Mouse (Mus musculus) mature B cell (primary cell): ENCODE results near the gene Tmem127.
"Not testable (repeated sequence)": the region's sequence is repeated elsewhere in the genome, so short reads cannot be mapped to it uniquely, and the experiment has no call there.

Experiments used
- in situ Hi-C: fragments of 300-500 bp; cut with MboI; formaldehyde crosslinking; loops from 2 replicates; pipeline ENCODE4 v1.14.3; 2019

Tmem127 gene

GRCm38 (mm10) chr2:127247592-127248333 lies at the start of gene Tmem127, which contains the start of gene Ciao1:
Gene Tmem127 (plus strand): TSS chr2:127247908.
Gene Ciao1 (minus strand): TSS chr2:127247816.
- in situ Hi-C loops = no loop called here

DNA sequence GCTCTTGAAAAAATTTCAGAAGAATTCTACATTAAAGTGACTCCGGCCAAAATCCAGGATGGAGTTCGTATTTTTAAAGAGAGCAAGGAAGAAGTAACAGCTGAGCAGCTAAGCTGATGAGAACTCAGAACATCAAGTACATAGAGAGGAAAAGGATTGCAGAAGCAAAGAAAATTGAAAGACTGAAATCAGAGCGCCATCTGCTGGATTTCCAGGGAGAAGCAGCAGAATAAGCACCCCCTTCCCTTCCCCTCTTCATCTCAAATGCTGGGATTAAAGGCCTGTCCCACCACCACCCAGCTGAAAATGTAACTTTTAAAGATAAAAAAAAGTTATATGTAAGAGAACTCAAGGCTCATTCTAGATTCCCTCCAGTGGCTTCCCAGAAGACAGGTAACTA lies 42.8 kb upstream of the Tmem127 start:
- in situ Hi-C loops = no loop called here

GRCm38 (mm10) chr2:127205936-127206335 lies 41.8 kb upstream of the Tmem127 start:
- in situ Hi-C loops = not testable (repeated sequence)

DNA sequence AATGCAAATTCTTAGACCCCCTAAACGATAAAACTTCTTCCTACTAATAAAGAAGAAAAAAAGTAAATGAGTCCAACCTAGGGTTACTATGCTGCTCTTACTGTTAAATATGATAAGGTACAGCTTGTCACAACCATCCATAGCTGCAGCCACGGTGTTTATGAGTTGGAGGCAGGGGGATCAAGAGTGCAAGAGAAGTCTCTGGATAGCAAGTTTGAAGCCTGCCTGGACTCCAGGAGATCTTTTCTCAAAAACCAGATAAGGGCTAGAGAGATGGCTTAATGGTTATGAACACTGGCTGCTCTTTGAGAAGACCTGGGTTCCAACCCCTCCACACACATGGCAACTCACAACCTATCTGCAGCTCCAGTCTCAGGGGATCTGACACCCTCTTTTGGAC lies 40.8 kb upstream of the Tmem127 start:
- in situ Hi-C loops = no loop called here

- in situ Hi-C loops = no loop called here
These were observed 39.9 kb upstream of the Tmem127 start, which contains the start of the genes 1810024B03Rik and Snrnp200 for GRCm38 (mm10) chr2:127207547-127208451. Gene 1810024B03Rik (minus strand): TSS chr2:127208280. Gene Snrnp200 (plus strand): TSS chr2:127208386.

- in situ Hi-C loops = no loop called here
These were observed 39.3 kb upstream of the Tmem127 start for GRCm38 (mm10) chr2:127208452-127208769.

- in situ Hi-C loops = loop anchor here (5.0 kb wide), 1 partner anchor 48 kb away; no protein-coding TSS in a partner anchor
These were observed 37.0 kb upstream of the Tmem127 start for GRCm38 (mm10) chr2:127210701-127211100.

GRCm38 (mm10) chr2:127217746-127218145 lies 30.0 kb upstream of the Tmem127 start:
- in situ Hi-C loops = no loop called here

- in situ Hi-C loops = no loop called here
These were observed 22.4 kb upstream of the Tmem127 start for GRCm38 (mm10) chr2:127225261-127225660.

GRCm38 (mm10) chr2:127237897-127238610 lies 9.7 kb upstream of the Tmem127 start:
- in situ Hi-C loops = no loop called here

DNA sequence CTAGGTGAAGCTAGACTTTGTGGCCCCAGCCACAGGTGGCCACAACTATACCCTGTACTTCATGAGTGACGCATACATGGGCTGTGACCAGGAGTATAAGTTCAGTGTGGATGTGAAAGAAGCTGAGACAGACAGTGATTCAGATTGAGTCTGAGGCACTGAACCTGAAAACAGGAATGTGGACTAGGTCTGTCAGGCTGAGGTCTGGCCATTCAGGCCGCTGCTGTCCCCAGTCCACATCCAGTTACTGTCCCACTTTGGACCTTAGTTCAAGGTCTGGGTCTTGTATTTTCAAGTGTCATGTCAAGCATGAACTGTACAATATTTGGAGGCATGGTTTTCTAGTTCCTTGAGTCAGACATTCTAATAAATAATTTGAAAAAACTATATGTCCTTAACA lies 7.6 kb upstream of the Tmem127 start:
- in situ Hi-C loops = no loop called here

DNA sequence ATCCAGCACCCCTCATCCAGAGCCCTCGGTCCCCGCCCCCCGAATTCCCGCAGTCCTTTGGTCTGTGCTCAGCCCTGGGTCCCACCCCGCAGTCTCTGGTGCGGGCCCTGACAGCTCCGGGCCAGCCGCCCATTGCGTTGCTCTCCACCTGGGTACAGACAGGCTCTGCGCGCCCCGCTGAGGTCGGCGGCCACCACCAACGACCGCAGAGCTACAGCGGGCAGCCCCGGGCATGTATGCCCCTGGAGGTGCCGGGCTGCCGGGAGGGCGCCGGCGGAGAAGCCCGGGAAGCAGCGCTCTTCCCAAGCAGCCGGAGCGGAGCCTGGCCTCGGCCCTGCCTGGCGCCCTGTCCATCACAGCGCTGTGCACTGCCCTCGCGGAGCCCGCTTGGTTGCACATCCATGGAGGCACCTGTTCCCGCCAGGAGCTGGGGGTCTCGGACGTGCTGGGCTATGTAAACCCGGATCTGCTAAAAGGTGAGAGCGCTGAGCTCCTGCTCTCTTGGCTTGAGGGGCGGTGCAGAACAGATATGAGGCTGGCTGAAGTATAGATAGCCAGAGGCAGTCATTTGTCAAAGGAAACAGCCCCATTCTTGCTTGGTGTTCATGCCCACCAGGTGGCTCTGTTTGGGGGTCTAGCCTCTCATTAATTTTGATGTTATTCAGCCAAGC lies 761 bp downstream of the Tmem127 start:
- in situ Hi-C loops = no loop called here

GRCm38 (mm10) chr2:127250291-127251008 lies 2.7 kb downstream of the Tmem127 start:
- in situ Hi-C loops = loop anchor here (10.0 kb wide), 1 partner anchor 94 kb away; no protein-coding TSS in a partner anchor

- in situ Hi-C loops = loop anchor here (10.0 kb wide), 1 partner anchor 93 kb away; no protein-coding TSS in a partner anchor
These were observed 3.7 kb downstream of the Tmem127 start for GRCm38 (mm10) chr2:127251457-127251856.

GRCm38 (mm10) chr2:127251880-127252527 lies 4.3 kb downstream of the Tmem127 start:
- in situ Hi-C loops = loop anchor here (10.0 kb wide), 1 partner anchor 93 kb away; no protein-coding TSS in a partner anchor

GRCm38 (mm10) chr2:127252787-127253186 lies 5.1 kb downstream of the Tmem127 start:
- in situ Hi-C loops = loop anchor here (10.0 kb wide), 1 partner anchor 92 kb away; no protein-coding TSS in a partner anchor

- in situ Hi-C loops = loop anchor here (10.0 kb wide), 1 partner anchor 90 kb away; no protein-coding TSS in a partner anchor
These were observed 7.0 kb downstream of the Tmem127 start for GRCm38 (mm10) chr2:127254604-127255134.

DNA sequence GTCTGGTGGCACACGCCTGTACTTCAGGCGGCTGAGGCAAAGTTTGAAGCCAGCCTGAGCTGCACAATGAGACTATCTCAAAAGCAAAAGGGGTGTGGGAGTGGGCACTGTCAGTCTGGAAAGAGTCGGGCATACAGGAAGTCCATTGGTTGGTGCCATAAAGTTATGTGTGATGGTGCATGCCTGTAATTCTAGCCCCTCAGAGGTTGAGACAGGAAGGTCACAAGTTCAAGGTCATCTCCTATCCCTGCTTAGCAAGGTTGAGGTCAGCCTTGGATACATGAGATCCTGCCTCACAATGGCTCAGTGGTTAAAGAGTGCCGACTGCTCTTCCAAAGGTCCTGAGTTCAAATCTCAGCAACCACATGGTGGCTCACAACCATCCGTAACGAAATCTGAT lies 7.6 kb downstream of the Tmem127 start:
- in situ Hi-C loops = loop anchor here (10.0 kb wide), 1 partner anchor 90 kb away; no protein-coding TSS in a partner anchor

GRCm38 (mm10) chr2:127259340-127259739 lies 11.6 kb downstream of the Tmem127 start:
- in situ Hi-C loops = loop anchor here (10.0 kb wide), 1 partner anchor 85 kb away; no protein-coding TSS in a partner anchor
